Mouse (Mus musculus) embryonic facial prominence, embryonic 13.5 days (tissue): Measurements from ENCODE around the gene Tomm40. TPM values are rescaled to one million over a fixed set of nuclear protein-coding genes. Genes with fewer than 3 reads are reported as not detected.

Experiments
- ATAC-seq: fragments of 200-750 bp; cut with Nextera tagmentation; 2 replicates; pipeline ENCODE4 v1.8.0; 2017; ENCODE audit warnings: low read depth; ENCODE audit not compliant: insufficient number of reproducible peaks, insufficient read depth, low FRiP score, low TSS enrichment
- H3K27ac ChIP-seq: fragments of 300-500 bp; sonication (generic); 2 replicates; pipeline ENCODE4 v1.5.1; 2015; ENCODE audit warnings: moderate library complexity, mild to moderate bottlenecking, inconsistent platforms
- H3K27me3 ChIP-seq: fragments of 300-500 bp; sonication (generic); 2 replicates; pipeline ENCODE4 v1.6.1; 2015; ENCODE audit warnings: mild to moderate bottlenecking, inconsistent platforms
- H3K36me3 ChIP-seq: fragments of 300-500 bp; sonication (generic); 2 replicates; pipeline ENCODE4 v1.6.1; 2015; ENCODE audit warnings: mild to moderate bottlenecking, inconsistent platforms
- H3K4me1 ChIP-seq: fragments of 300-500 bp; sonication (generic); 2 replicates; pipeline ENCODE4 v1.6.1; 2015; ENCODE audit warnings: inconsistent platforms
- H3K4me2 ChIP-seq: fragments of 300-500 bp; sonication (generic); 2 replicates; pipeline ENCODE4 v1.6.1; 2015; ENCODE audit warnings: moderate library complexity, mild to moderate bottlenecking, inconsistent platforms
- H3K4me3 ChIP-seq: fragments of 300-500 bp; sonication (generic); 2 replicates; pipeline ENCODE4 v1.5.1; 2015; ENCODE audit warnings: mild to moderate bottlenecking, inconsistent platforms
- H3K9ac ChIP-seq: fragments of 300-500 bp; sonication (generic); 2 replicates; pipeline ENCODE4 v1.6.1; 2015; ENCODE audit warnings: mild to moderate bottlenecking, inconsistent platforms
- H3K9me3 ChIP-seq: fragments of 300-500 bp; sonication (generic); 2 replicates; pipeline ENCODE4 v1.6.1; 2016; ENCODE audit warnings: inconsistent platforms
- WGBS: fragments of 180-500 bp; shearing (Covaris S2); methylation state at CpG from one replicate; pipeline ENCODE4 v1.1.7; 2015; ENCODE audit warnings: mixed read lengths; 5-methylcytosine and 5-hydroxymethylcytosine counted together
- polyA plus RNA-seq: library from polyadenylated mRNA; unstranded; fragments of >200 nt; fragmentation: Nextera tagmentation; extraction: Ambion mirVana; gene quantifications from 2 replicates; pipeline ENCODE4 v1.2.1, GENCODE M21; 2015

Gene Tomm40
- polyA plus RNA-seq, 1 experiment from 2014 or later: 139 TPM

DNA sequence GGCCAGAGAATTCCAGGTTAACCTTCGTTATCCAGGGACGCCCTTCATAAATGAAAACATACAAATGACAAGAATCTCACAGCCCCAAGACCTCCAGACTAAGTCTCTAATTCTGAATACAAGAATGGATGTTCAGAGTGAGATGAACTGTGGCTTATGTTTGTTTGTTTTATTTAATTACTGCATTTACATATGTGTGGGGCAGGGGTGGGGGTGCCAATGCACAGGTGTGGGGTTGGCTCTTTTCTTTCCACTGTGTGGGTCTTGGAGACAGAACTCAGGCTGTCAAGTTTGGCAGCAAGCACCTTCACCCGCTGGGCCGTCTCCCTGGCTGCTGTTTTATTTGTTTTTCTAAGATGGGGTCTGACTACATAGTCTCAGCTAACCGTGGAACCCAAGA lies 27.2 kb upstream of the Tomm40 start:
- no peak for ATAC-seq
- Histone ChIP-seq H3K27ac (no peak overlapping the region), H3K36me3 (peaks cover 64% of the 10 kb centered on the region), H3K4me3 (no peak overlapping the region), H3K4me1 (peaks cover 35% of the 10 kb centered on the region), H3K9me3 (no peaks in the 10 kb centered on the region), H3K9ac (no peak overlapping the region), H3K4me2 (no peak overlapping the region), H3K27me3 (no peaks in the 10 kb centered on the region)
- 50% methylated on average over 5 of the region's 5 CpGs for WGBS

DNA sequence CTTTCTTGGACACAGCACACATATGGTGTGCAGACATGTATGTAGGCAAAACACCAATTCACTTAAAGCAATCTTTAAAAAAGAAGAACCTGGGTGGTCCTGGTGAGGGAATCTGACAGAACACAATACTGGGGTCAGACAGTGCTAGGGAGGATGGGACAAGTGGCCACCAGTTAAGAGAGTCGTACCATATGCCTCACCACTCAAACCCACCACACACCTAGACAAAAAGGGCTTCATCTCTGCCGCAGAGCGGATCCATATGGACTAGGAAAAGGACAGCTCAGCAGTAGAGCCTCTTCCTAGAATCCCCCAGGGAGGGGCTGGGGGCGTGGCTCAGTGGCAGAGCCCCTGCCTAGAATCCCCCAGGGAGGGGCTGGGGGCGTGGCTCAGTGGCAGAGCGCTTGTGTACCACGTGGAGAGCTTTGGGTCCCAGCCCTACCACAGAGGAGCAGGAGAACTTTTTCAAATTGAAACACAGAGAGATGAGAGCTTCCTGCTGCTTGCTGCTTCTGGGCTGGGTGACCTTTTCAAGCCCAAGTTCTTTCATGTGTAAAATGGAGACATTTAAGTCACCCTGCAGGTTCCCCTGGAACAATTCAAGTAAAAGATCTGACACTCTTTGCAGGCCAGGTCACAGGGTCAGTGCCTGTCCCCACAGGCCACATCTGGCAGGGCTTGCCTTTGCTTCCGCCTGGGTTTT lies 26.2 kb upstream of the Tomm40 start:
- Histone ChIP-seq H3K9me3 (no peaks in the 10 kb centered on the region), H3K9ac (no peak overlapping the region), H3K27ac (peak overlapping the region; percentile 65), H3K27me3 (no peaks in the 10 kb centered on the region), H3K36me3 (peaks cover 74% of the 10 kb centered on the region), H3K4me2 (peak overlapping the region; percentile 16; the same call in 1 of the 2 replicates), H3K4me1 (peaks cover 26% of the 10 kb centered on the region), H3K4me3 (no peak overlapping the region)
- WGBS: 10% methylated on average over 8 of the region's 8 CpGs
- ATAC-seq: no peak

DNA sequence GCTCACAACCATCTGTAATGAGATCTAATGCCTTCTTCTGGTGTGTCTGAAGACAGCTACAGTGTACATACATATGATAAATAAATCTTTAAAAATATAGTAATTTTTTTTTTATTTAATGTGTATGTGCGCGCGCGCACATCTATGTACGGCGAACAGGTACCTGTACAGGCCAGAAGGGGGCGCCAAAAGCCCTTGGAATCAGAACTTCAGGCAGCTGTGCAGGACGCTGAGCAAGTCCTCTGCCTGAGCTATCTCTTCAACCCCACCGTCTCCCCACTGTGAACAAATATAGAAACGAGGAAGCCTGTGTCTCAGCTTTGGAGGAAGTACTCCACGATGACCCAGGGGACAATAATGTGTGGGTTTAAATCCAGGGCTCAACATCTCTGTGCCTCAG lies 25.0 kb upstream of the Tomm40 start:
- ATAC-seq: no peak
- Histone ChIP-seq H3K4me2 (no peak overlapping the region), H3K9ac (no peak overlapping the region), H3K4me1 (peaks cover 22% of the 10 kb centered on the region), H3K9me3 (no peaks in the 10 kb centered on the region), H3K27ac (no peak overlapping the region), H3K36me3 (peaks cover 83% of the 10 kb centered on the region), H3K4me3 (no peak overlapping the region), H3K27me3 (no peaks in the 10 kb centered on the region)
- WGBS: 91% methylated on average over 11 of the region's 11 CpGs

DNA sequence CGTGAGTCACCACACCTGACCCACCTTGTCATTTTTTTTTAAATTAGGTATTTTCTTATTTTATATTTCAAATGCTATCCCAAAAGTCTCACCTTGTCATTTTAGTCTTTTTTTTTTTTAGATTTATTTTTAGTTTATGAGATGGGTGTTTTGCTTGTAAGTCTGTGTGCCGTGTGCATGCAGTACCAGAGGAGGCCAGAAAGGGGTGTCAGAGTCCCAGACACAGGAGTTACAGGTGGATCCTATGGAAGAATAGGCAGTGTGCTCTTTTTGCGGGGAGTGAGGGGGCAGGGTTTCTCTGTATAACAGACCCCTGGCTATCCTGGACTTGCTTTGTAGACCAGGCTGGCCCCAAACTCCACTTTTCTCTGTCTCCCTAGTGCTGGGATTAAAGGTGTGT lies 23.5 kb upstream of the Tomm40 start:
- Histone ChIP-seq H3K4me2 (no peak overlapping the region), H3K27ac (no peak overlapping the region), H3K4me1 (peaks cover 13% of the 10 kb centered on the region), H3K9ac (no peak overlapping the region), H3K4me3 (no peak overlapping the region), H3K36me3 (peaks cover 85% of the 10 kb centered on the region), H3K9me3 (no peaks in the 10 kb centered on the region), H3K27me3 (no peaks in the 10 kb centered on the region)
- no peak for ATAC-seq
- 90% methylated on average over 3 of the region's 3 CpGs for WGBS

DNA sequence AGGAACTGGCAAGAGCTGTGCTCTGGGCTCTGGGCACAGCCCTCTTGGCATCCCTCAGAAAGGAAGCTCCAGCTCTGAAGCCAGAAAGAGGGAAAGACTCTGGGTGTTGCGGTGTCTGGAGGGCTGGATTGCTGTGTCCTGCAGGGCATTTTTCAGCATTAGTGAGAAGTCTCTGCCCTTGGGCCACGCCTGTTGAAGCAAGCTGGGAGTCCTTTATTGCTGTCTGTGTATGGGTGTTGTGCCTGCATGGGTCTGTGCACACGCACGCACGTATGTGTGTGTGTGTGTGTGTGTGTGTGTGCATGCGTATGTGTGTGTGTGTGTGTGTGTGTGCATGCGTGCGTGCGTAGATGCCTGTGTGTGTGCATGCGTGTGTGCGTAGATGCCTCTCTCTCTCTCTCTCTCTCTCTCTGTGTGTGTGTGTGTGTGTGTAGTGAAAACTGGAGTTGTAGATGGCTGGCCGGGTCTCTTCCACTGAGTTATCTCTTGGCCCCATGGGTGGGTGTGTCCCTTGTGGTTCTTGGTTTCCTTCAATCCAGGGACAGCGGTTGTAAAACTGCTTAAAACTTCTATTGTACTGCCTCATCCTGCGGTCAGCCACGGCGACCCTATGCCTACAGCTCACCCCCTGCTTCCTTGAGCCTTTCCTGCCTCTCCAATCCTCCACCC lies 21.3 kb upstream of the Tomm40 start:
- peaks cover 6% of the 10 kb centered on the region for H3K4me1 ChIP-seq
- no peaks in the 10 kb centered on the region for H3K27me3 ChIP-seq
- H3K9me3 ChIP-seq: no peaks in the 10 kb centered on the region
- H3K9ac ChIP-seq: no peak overlapping the region
- no peak overlapping the region for H3K27ac ChIP-seq
- H3K4me2 ChIP-seq: no peak overlapping the region
- H3K36me3 ChIP-seq: peaks cover 89% of the 10 kb centered on the region
- 89% methylated on average over 16 of the region's 16 CpGs for WGBS
- H3K4me3 ChIP-seq: no peak overlapping the region
- no peak for ATAC-seq

DNA sequence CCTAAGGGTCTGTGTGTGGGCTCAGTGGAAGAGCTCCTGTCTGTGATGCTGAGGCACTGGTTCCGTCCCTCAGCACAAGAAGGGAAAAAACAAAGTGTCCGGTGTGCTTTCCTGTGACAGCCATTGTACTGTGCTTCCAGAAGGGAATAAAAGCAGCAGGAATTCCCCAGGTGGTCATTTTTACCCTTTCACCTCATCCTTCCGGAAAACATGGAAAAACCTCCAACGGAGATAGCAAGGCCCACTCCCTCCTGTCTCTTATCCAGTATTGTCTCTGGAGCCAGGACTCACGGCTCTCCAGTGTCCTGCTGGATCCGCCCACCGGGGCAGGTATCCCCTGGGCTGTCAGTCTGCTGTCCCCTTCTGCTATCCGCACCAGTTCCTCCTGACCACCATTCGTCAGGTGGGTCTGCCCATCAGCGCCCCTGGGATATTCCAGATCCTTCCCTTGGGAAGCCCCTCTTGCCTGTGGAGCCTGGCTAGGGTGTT lies 19.0 kb upstream of the Tomm40 start:
- Histone ChIP-seq H3K27ac (no peak overlapping the region), H3K4me3 (no peak overlapping the region), H3K36me3 (peaks cover 92% of the 10 kb centered on the region), H3K4me2 (no peak overlapping the region), H3K9me3 (no peaks in the 10 kb centered on the region), H3K4me1 (no peaks in the 10 kb centered on the region), H3K9ac (no peak overlapping the region), H3K27me3 (no peaks in the 10 kb centered on the region)
- no peak for ATAC-seq
- WGBS: 87% methylated on average over 10 of the region's 10 CpGs

DNA sequence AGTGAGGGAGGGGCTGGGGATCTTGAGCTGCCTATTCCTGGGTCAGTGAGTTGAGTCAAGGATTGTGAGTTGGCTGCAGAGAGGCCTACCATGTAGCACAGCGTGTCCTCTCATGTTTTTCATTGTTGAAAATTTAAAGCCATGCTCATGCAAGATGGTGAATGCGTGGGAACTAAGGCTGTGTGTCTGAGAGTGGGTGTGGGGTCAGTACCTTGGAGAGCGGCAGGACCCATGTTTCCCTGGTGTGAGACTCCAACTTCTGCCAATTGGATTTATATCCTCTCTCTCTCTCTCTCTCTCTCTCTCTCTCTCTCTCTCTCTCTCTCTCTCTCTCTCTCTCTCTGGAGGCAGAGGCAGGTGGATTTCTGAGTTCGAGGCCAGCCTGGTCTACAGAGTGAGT lies 11.3 kb upstream of the Tomm40 start:
- H3K27ac ChIP-seq: no peak overlapping the region
- H3K4me2 ChIP-seq: no peak overlapping the region
- H3K4me1 ChIP-seq: no peaks in the 10 kb centered on the region
- no peak for ATAC-seq
- peaks cover 98% of the 10 kb centered on the region for H3K36me3 ChIP-seq
- no peaks in the 10 kb centered on the region for H3K27me3 ChIP-seq
- H3K9ac ChIP-seq: no peak overlapping the region
- WGBS: 94% methylated on average over 4 of the region's 4 CpGs
- peaks cover 3% of the 10 kb centered on the region; the same call in 1 of the 2 replicates for H3K9me3 ChIP-seq
- no peak overlapping the region for H3K4me3 ChIP-seq

DNA sequence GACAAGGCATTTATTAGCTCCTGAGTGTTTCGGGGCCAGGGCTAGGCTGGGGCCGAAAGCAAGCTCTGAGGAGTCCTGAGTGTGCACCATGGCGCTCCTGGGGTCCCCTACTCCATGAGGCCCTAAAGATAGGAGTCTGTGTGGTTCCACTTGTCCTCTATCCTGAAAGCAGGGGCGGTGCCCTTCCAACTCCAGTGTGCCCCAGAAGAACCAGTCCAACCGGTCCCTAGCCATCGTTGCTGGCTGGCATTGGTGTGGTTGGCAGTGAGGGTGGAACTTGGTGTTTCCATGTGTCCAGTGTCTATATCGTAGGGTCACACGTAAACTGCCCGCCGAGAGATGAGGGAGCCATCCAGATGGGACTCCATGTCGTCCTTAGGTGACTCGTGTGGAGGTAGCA lies 8.9 kb upstream of the Tomm40 start:
- no peak for ATAC-seq
- H3K9ac ChIP-seq: no peak overlapping the region
- WGBS: 92% methylated on average over 12 of the region's 12 CpGs
- peaks cover 97% of the 10 kb centered on the region for H3K36me3 ChIP-seq
- no peaks in the 10 kb centered on the region for H3K4me1 ChIP-seq
- H3K4me2 ChIP-seq: no peak overlapping the region
- peaks cover 15% of the 10 kb centered on the region for H3K9me3 ChIP-seq
- no peaks in the 10 kb centered on the region for H3K27me3 ChIP-seq
- no peak overlapping the region for H3K4me3 ChIP-seq
- H3K27ac ChIP-seq: no peak overlapping the region

DNA sequence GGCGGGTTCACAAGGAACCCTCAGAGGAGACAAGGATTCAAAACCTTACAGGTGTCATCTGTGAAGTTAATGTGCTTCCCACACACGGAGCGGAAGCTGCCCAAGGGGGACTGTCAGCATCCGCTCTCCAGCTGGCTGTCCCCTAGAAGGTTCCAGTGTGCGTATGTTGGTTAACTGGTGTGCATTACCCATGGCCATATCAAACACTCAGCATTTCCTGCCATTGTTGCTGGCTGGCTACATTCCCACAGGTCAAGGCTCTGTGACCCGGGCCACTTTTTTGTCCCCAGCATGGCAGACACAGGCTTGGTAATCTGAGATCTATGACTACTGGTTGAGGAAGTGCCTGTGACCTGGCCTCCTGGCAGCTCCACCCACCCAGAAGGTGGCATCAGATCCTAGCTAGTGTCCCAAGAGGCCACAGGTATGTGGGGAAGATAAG lies 7.5 kb upstream of the Tomm40 start:
- no peak for ATAC-seq
- H3K4me1 ChIP-seq: no peaks in the 10 kb centered on the region
- peaks cover 90% of the 10 kb centered on the region for H3K36me3 ChIP-seq

DNA sequence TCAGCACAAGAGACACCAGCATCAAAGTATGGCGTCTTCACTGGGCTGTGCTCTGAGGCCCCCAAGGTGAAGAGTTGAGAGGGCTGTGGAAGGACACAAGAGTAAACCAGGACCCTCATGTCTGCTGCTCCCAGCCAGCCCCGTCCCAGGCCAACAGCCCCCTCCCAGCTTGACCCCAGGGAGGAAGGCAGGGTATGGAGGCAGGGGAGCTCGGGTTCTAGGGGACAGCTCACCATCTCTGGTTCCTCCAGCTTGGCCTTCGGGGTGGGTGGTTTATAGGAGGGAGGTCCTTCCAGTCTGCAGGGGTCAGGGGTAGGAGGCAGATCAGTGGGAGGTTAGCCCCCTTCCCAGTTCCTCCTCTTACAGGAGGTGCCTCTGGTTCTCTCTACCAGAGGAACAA lies 4.0 kb upstream of the Tomm40 start:
- no peak overlapping the region for H3K9ac ChIP-seq
- peaks cover 11% of the 10 kb centered on the region for H3K4me1 ChIP-seq
- H3K9me3 ChIP-seq: peaks cover 15% of the 10 kb centered on the region
- 90% methylated on average over 4 of the region's 4 CpGs for WGBS
- ATAC-seq: no peak
- H3K36me3 ChIP-seq: peaks cover 61% of the 10 kb centered on the region
- no peak overlapping the region for H3K4me3 ChIP-seq
- H3K4me2 ChIP-seq: no peak overlapping the region
- H3K27ac ChIP-seq: no peak overlapping the region
- H3K27me3 ChIP-seq: no peaks in the 10 kb centered on the region

More for the DNA sequence above, 7.5 kb upstream of the Tomm40 start:
- no peak overlapping the region for H3K4me2 ChIP-seq
- H3K9me3 ChIP-seq: peaks cover 15% of the 10 kb centered on the region
- WGBS: 89% methylated on average over 6 of the region's 6 CpGs
- H3K9ac ChIP-seq: no peak overlapping the region
- no peak overlapping the region for H3K27ac ChIP-seq
- H3K4me3 ChIP-seq: no peak overlapping the region
- no peaks in the 10 kb centered on the region for H3K27me3 ChIP-seq

DNA sequence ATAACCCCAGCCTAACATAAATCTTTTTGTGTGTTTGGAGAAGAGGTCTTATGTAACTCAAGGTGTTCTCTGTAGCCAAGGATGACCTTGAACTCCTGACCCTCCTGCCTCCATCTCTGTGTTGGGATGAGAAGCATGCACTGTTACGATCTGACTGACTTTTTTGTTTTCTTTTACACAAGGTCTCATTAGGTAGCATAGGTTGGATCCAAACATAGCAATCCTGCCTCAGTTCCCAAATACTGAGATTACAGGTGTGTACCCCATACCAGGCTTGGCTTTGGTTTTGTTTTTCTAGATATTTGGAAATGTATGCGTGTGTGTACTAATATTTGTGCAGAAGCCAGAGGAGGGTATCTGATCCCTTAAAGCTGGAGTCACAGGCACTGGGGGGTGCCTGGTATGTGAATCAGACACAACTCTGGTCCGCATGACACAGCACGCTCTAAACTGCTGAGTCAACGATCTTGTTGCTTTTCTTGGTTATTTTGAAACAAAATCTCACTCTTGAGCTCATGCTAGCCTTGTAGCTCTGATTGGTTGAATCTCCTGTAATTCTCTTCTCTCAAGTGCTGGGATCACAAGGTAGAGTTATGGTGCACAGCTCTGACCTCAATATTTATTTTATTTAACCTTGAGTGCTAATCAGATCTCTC lies 3.2 kb upstream of the Tomm40 start:
- H3K4me2 ChIP-seq: no peak overlapping the region
- 89% methylated on average over 5 of the region's 5 CpGs for WGBS
- no peak overlapping the region for H3K9ac ChIP-seq
- ATAC-seq: no peak
- no peaks in the 10 kb centered on the region for H3K27me3 ChIP-seq
- peaks cover 61% of the 10 kb centered on the region for H3K36me3 ChIP-seq
- no peak overlapping the region for H3K27ac ChIP-seq
- H3K4me3 ChIP-seq: no peak overlapping the region
- peaks cover 15% of the 10 kb centered on the region for H3K9me3 ChIP-seq
- H3K4me1 ChIP-seq: peaks cover 19% of the 10 kb centered on the region

DNA sequence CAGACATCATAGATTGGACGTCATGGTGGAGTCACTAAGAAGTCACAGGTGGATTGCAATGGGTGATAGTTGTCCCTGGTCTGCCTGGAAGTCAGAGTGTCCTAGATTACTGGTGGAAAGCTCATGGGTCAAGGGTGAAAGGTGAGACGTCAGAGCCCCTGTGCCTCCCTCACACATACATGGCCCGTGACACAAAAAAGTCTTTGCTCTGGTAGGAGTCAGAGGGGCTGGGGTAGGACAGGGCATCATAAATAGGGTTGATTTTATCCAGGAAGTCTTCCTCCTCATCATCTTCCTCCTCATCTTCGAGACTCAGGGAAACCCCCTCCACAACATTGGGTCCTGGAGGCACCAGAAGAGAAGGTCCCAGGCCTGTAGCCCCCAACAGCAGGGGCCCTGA lies 2.1 kb upstream of the Tomm40 start:
- ATAC-seq: no peak
- Histone ChIP-seq H3K27ac (no peak overlapping the region), H3K9me3 (peaks cover 15% of the 10 kb centered on the region), H3K36me3 (peaks cover 61% of the 10 kb centered on the region), H3K27me3 (no peaks in the 10 kb centered on the region), H3K4me3 (no peak overlapping the region), H3K4me2 (no peak overlapping the region), H3K9ac (no peak overlapping the region), H3K4me1 (peaks cover 19% of the 10 kb centered on the region)
- WGBS: 89% methylated on average over 4 of the region's 4 CpGs
